Mouse (Mus musculus): Measurements from ENCODE around the gene Hoxd8. TPM values are rescaled to one million over a fixed set of nuclear protein-coding genes. Genes with fewer than 3 reads are reported as not detected.

The Hoxd8 gene
- total RNA-seq, 1 experiment = 1.2 TPM

DNA sequence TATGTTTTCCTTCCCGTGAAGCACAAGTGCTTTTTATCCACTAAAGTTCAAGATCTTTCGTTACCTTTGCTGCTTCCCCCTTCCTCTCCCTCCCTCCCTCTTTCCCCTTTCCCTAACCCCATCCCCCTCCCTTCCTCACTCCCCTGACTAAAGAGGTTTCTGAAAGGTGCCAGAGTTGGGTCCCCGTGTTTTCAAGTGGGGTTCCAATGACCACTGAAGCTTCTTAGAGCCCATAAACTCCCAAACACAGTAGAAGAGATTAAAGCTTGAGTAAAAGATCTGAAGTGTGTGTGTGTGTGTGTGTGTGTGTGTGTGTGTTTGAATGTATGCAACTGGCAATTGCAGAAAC, 35.2 kb upstream of the Hoxd8 start:
- DNase-seq (ENCODE audit: low read depth, low spot score) = no peak
- in situ Hi-C loops (cut with MboI; ENCODE audit: low sequenced_read_pairs in 2 of 2, unreplicated experiment in 2 of 2) = loop anchor here (10.0 to 25.0 kb wide), 3 partner anchors 607 to 1394 kb away; partner anchors contain the start of gene Sp9 (in 1 of the 2)
- Histone ChIP-seq H3K9ac (ENCODE audit: insufficient read depth, low read depth, low read length, poor library complexity, severe bottlenecking) (no peak overlapping the region), H3K27ac (ENCODE audit: insufficient read depth, low read depth, low read length, poor library complexity, severe bottlenecking) (no peak overlapping the region), H3K4me1 (ENCODE audit: control insufficient read depth in 2 of 2, insufficient read depth in 2 of 2, low read length in 2 of 2, poor library complexity in 1 of 2) (peaks cover 0 to 3% of the 10 kb centered on the region in 2 experiments; a peak in 1 of 4 replicates), H3K4me3 (ENCODE audit: insufficient read depth in 1 of 2, low read depth in 1 of 2, low read length in 2 of 2, poor library complexity in 1 of 2, severe bottlenecking in 1 of 2) (no peak overlapping the region), H3K9me3 (ENCODE audit: control insufficient read depth, insufficient read depth, low read depth, low read length) (no peaks in the 10 kb centered on the region), H3K36me3 (ENCODE audit: control insufficient read depth, insufficient read depth, low read length, poor library complexity, severe bottlenecking) (no peaks in the 10 kb centered on the region)
- TF ChIP-seq MAFK (IDR thresholded peaks at IDR 0.05; ENCODE audit: insufficient read depth, low read depth, low read length) (no peak), HCFC1 (IDR thresholded peaks at IDR 0.05; ENCODE audit: borderline replicate concordance, insufficient read depth, low read length) (no peak), ZC3H11A (IDR thresholded peaks at IDR 0.05; ENCODE audit: borderline replicate concordance, low read depth, low read length) (no peak)

DNA sequence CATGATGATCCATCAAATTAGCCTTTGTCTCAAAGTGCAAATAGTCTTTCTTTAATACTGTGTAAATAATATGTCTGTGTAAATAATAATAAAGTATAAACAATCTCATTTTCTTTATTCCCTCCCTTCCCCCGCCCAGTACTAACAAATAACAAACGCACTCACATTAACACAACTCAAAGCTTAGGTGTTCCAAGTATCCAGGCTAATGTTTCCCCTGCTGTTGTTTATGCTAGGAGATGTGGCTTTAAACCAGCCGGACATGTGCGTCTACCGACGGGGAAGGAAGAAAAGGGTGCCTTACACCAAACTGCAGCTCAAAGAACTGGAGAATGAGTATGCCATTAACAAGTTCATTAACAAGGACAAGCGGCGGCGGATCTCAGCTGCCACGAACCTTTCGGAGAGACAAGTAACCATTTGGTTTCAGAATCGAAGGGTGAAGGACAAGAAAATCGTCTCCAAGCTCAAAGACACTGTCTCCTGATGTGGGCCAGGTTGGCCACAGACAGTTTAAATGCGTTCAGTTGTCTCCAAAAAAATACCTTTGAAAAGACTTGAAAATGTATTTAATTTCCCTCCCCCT, 34.7 kb upstream of the Hoxd8 start:
- in situ Hi-C loops (cut with MboI; ENCODE audit: low sequenced_read_pairs in 2 of 2, unreplicated experiment in 2 of 2) = loop anchor here (10.0 to 25.0 kb wide), 3 partner anchors 607 to 1395 kb away; partner anchors contain the start of gene Sp9 (in 1 of the 2)
- no peak overlapping the region for H3K4me3 ChIP-seq (ENCODE audit: insufficient read depth in 1 of 2, low read depth in 1 of 2, low read length in 2 of 2, poor library complexity in 1 of 2, severe bottlenecking in 1 of 2)
- H3K9ac ChIP-seq (ENCODE audit: insufficient read depth, low read depth, low read length, poor library complexity, severe bottlenecking) = no peak overlapping the region
- no peaks in the 10 kb centered on the region for H3K36me3 ChIP-seq (ENCODE audit: control insufficient read depth, insufficient read depth, low read length, poor library complexity, severe bottlenecking)
- no peak overlapping the region for H3K27ac ChIP-seq (ENCODE audit: insufficient read depth, low read depth, low read length, poor library complexity, severe bottlenecking)
- DNase-seq (ENCODE audit: low read depth, low spot score) = no peak
- H3K4me1 ChIP-seq (ENCODE audit: control insufficient read depth in 2 of 2, insufficient read depth in 2 of 2, low read length in 2 of 2, poor library complexity in 1 of 2) = peaks cover 0 to 3% of the 10 kb centered on the region in 2 experiments; a peak in 1 of 4 replicates
- TF ChIP-seq MAFK (IDR thresholded peaks at IDR 0.05; ENCODE audit: insufficient read depth, low read depth, low read length) (no peak), CHD2 (IDR thresholded peaks at IDR 0.05; ENCODE audit: low read depth, low read length) (no peak)
- H3K9me3 ChIP-seq (ENCODE audit: control insufficient read depth, insufficient read depth, low read depth, low read length) = no peaks in the 10 kb centered on the region

DNA sequence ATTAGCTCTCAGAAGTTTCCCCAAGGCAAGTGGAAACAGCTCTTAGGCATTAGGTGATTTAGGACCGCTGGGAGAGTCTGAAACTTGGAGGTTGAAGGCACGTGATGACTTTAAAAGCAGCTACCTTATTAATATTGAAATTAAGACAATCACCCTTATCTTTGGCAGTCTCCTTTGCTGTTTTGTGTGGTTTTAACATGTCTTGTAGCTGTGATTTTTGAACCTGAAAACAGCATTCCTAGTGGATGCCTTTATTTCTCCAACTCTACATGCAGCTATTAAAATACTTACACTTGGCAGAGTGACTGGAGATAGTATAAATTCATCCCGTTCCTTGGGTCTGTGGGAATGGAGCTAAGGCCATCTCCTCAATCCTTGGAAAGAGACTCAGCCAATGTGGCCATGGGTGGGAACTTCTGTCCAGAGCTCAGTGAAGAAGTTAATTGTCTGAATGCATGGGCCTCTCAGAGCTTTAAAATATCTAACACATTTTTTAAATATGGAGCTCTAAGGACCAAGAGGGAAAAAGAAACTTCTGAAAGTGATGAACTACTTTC, 33.7 kb upstream of the Hoxd8 start:
- no peaks in the 10 kb centered on the region for H3K9me3 ChIP-seq (ENCODE audit: control insufficient read depth, insufficient read depth, low read depth, low read length)
- DNase-seq (ENCODE audit: low read depth, low spot score) = no peak
- no peak overlapping the region for H3K4me3 ChIP-seq (ENCODE audit: insufficient read depth in 1 of 2, low read depth in 1 of 2, low read length in 2 of 2, poor library complexity in 1 of 2, severe bottlenecking in 1 of 2)
- H3K4me1 ChIP-seq (ENCODE audit: control insufficient read depth in 2 of 2, insufficient read depth in 2 of 2, low read length in 2 of 2, poor library complexity in 1 of 2) = peaks cover 0 to 5% of the 10 kb centered on the region in 2 experiments; a peak in 1 of 4 replicates
- H3K9ac ChIP-seq (ENCODE audit: insufficient read depth, low read depth, low read length, poor library complexity, severe bottlenecking) = no peak overlapping the region
- TF ChIP-seq ZC3H11A (IDR thresholded peaks at IDR 0.05; ENCODE audit: borderline replicate concordance, low read depth, low read length) = no peak
- H3K36me3 ChIP-seq (ENCODE audit: control insufficient read depth, insufficient read depth, low read length, poor library complexity, severe bottlenecking) = no peaks in the 10 kb centered on the region
- in situ Hi-C loops (cut with MboI; ENCODE audit: low sequenced_read_pairs in 2 of 2, unreplicated experiment in 2 of 2) = loop anchor here (25.0 kb wide), 2 partner anchors 608 to 1108 kb away; no protein-coding TSS in a partner anchor
- no peak overlapping the region for H3K27ac ChIP-seq (ENCODE audit: insufficient read depth, low read depth, low read length, poor library complexity, severe bottlenecking)

DNA sequence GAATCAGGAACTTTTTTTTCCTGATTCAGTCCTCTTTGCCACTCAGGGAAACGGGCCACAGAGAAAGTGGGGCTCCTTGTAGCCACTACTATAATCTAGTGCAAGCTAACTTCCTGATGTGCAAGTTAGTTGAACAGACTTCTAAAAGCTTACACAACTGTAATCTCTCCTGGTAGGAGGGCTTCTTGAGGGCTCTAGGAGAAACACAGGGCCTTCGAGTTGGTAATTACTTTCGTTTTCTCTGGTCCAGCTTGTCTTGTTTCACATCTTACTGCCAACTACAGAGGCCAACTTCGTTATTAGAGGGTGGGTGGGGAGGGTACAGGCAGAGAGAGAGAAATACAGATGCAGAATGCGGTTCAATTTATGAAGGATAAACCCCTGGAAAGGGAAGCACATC, 32.6 kb upstream of the Hoxd8 start:
- H3K9me3 ChIP-seq (ENCODE audit: control insufficient read depth, insufficient read depth, low read depth, low read length) = no peaks in the 10 kb centered on the region
- in situ Hi-C loops (cut with MboI; ENCODE audit: low sequenced_read_pairs in 2 of 2, unreplicated experiment in 2 of 2) = loop anchor here (25.0 kb wide), 2 partner anchors 610 to 1110 kb away; no protein-coding TSS in a partner anchor
- H3K4me3 ChIP-seq (ENCODE audit: insufficient read depth in 1 of 2, low read depth in 1 of 2, low read length in 2 of 2, poor library complexity in 1 of 2, severe bottlenecking in 1 of 2) = no peak overlapping the region
- H3K27ac ChIP-seq (ENCODE audit: insufficient read depth, low read depth, low read length, poor library complexity, severe bottlenecking) = no peak overlapping the region
- H3K36me3 ChIP-seq (ENCODE audit: control insufficient read depth, insufficient read depth, low read length, poor library complexity, severe bottlenecking) = no peaks in the 10 kb centered on the region
- no peak for DNase-seq (ENCODE audit: low read depth, low spot score)
- no peak for TF ChIP-seq CHD2 (IDR thresholded peaks at IDR 0.05; ENCODE audit: low read depth, low read length)
- TF ChIP-seq HCFC1 (IDR thresholded peaks at IDR 0.05; ENCODE audit: borderline replicate concordance, insufficient read depth, low read length) = no peak
- H3K9ac ChIP-seq (ENCODE audit: insufficient read depth, low read depth, low read length, poor library complexity, severe bottlenecking) = no peak overlapping the region
- H3K4me1 ChIP-seq (ENCODE audit: control insufficient read depth in 2 of 2, insufficient read depth in 2 of 2, low read length in 2 of 2, poor library complexity in 1 of 2) = peaks cover 0 to 5% of the 10 kb centered on the region in 2 experiments; a peak in 1 of 4 replicates

Measured in ES-E14 (cell line).